Mouse (Mus musculus): ENCODE data around the gene S100a9. TPM values are rescaled to one million over a fixed set of nuclear protein-coding genes. Genes with fewer than 3 reads are reported as not detected.

S100a9 gene
- polyA plus RNA-seq, 1 experiment from 2014 or later: 2.0 TPM

- Histone ChIP-seq H3K4me2 (no peak within 1 kb of the TSS), H3K27me3 (ENCODE audit: control insufficient read depth, insufficient read depth, low read length) (no peaks in the 10 kb centered on the region), H3K4me3 (ENCODE audit: low read depth, low read length) (no peak within 1 kb of the TSS), H3K9me3 (ENCODE audit: control insufficient read depth, low read length) (no peaks in the 10 kb centered on the region), H3K4me1 (ENCODE audit: control insufficient read depth, insufficient read depth, low read length) (no peaks in the 10 kb centered on the region), H3K9ac (ENCODE audit: low read length) (no peak within 1 kb of the TSS), H3K36me3 (ENCODE audit: control insufficient read depth, insufficient read depth, low read length) (no peaks in the 10 kb centered on the region), H3K27ac (ENCODE audit: low read depth, low read length) (no peak within 1 kb of the TSS)
- WGBS: 87% methylated on average over 8 of the region's 8 CpGs
- DNase-seq (ENCODE audit: low spot score, missing footprints) (no peak), ATAC-seq (ENCODE audit: low FRiP score) (no peak)
These were observed 26.7 kb downstream of the S100a9 start, which contains the start of gene S100a8 for GRCm38 (mm10) chr3:90668846-90669245. Gene S100a8, plus strand, starts transcription at chr3:90668978.

GRCm38 (mm10) chr3:90664219-90664618 is 31.3 kb downstream of the S100a9 start:
- H3K4me2 ChIP-seq: no peak overlapping the region
- no peak for DNase-seq (ENCODE audit: low spot score, missing footprints)
- no peak overlapping the region for H3K4me3 ChIP-seq (ENCODE audit: low read depth, low read length)
- no peak for ATAC-seq (ENCODE audit: low FRiP score)
- H3K27me3 ChIP-seq (ENCODE audit: control insufficient read depth, insufficient read depth, low read length): no peaks in the 10 kb centered on the region
- H3K27ac ChIP-seq (ENCODE audit: low read depth, low read length): no peak overlapping the region
- no peak overlapping the region for H3K9ac ChIP-seq (ENCODE audit: low read length)
- no peaks in the 10 kb centered on the region for H3K36me3 ChIP-seq (ENCODE audit: control insufficient read depth, insufficient read depth, low read length)
- H3K4me1 ChIP-seq (ENCODE audit: control insufficient read depth, insufficient read depth, low read length): no peaks in the 10 kb centered on the region
- H3K9me3 ChIP-seq (ENCODE audit: control insufficient read depth, low read length): no peaks in the 10 kb centered on the region
- 87% methylated on average over 2 of the region's 2 CpGs for WGBS

- H3K36me3 ChIP-seq (ENCODE audit: control insufficient read depth, insufficient read depth, low read length): no peaks in the 10 kb centered on the region
- no peaks in the 10 kb centered on the region for H3K27me3 ChIP-seq (ENCODE audit: control insufficient read depth, insufficient read depth, low read length)
- no peaks in the 10 kb centered on the region for H3K4me1 ChIP-seq (ENCODE audit: control insufficient read depth, insufficient read depth, low read length)
- H3K27ac ChIP-seq (ENCODE audit: low read depth, low read length): no peak overlapping the region
- no peak overlapping the region for H3K4me3 ChIP-seq (ENCODE audit: low read depth, low read length)
- H3K4me2 ChIP-seq: no peak overlapping the region
- no peaks in the 10 kb centered on the region for H3K9me3 ChIP-seq (ENCODE audit: control insufficient read depth, low read length)
- no peak for ATAC-seq (ENCODE audit: low FRiP score)
- H3K9ac ChIP-seq (ENCODE audit: low read length): no peak overlapping the region
- DNase-seq (ENCODE audit: low spot score, missing footprints): no peak
These were observed 36.0 kb downstream of the S100a9 start for GRCm38 (mm10) chr3:90659364-90660044.

GRCm38 (mm10) chr3:90657405-90657804 is 38.1 kb downstream of the S100a9 start:
- no peaks in the 10 kb centered on the region for H3K9me3 ChIP-seq (ENCODE audit: control insufficient read depth, low read length)
- H3K27ac ChIP-seq (ENCODE audit: low read depth, low read length): no peak overlapping the region
- ATAC-seq (ENCODE audit: low FRiP score): no peak
- no peaks in the 10 kb centered on the region for H3K27me3 ChIP-seq (ENCODE audit: control insufficient read depth, insufficient read depth, low read length)
- H3K4me3 ChIP-seq (ENCODE audit: low read depth, low read length): no peak overlapping the region
- no peaks in the 10 kb centered on the region for H3K4me1 ChIP-seq (ENCODE audit: control insufficient read depth, insufficient read depth, low read length)
- H3K36me3 ChIP-seq (ENCODE audit: control insufficient read depth, insufficient read depth, low read length): no peaks in the 10 kb centered on the region
- no peak overlapping the region for H3K9ac ChIP-seq (ENCODE audit: low read length)
- H3K4me2 ChIP-seq: no peak overlapping the region
- WGBS: 79% methylated on average over 4 of the region's 4 CpGs
- no peak for DNase-seq (ENCODE audit: low spot score, missing footprints)

- Histone ChIP-seq H3K9me3 (ENCODE audit: control insufficient read depth, low read length) (no peaks in the 10 kb centered on the region), H3K9ac (ENCODE audit: low read length) (no peak within 1 kb of the TSS), H3K27me3 (ENCODE audit: control insufficient read depth, insufficient read depth, low read length) (no peaks in the 10 kb centered on the region), H3K4me1 (ENCODE audit: control insufficient read depth, insufficient read depth, low read length) (no peaks in the 10 kb centered on the region), H3K4me3 (ENCODE audit: low read depth, low read length) (no peak within 1 kb of the TSS), H3K4me2 (no peak within 1 kb of the TSS), H3K27ac (ENCODE audit: low read depth, low read length) (no peak within 1 kb of the TSS), H3K36me3 (ENCODE audit: control insufficient read depth, insufficient read depth, low read length) (no peaks in the 10 kb centered on the region)
- DNase-seq (ENCODE audit: low spot score, missing footprints) (no peak), ATAC-seq (ENCODE audit: low FRiP score) (no peak)
These were observed 41.8 kb downstream of the S100a9 start, which contains the start of gene S100a7a for GRCm38 (mm10) chr3:90653717-90654116. Gene S100a7a, plus strand, starts transcription at chr3:90654017.

GRCm38 (mm10) chr3:90652878-90653508 is 42.5 kb downstream of the S100a9 start:
- no peak overlapping the region for H3K9ac ChIP-seq (ENCODE audit: low read length)
- ATAC-seq (ENCODE audit: low FRiP score) (peak; percentile 80), DNase-seq (ENCODE audit: low spot score, missing footprints) (peak; percentile 97)
- 36% methylated on average over 5 of the region's 5 CpGs for WGBS
- H3K27me3 ChIP-seq (ENCODE audit: control insufficient read depth, insufficient read depth, low read length): no peaks in the 10 kb centered on the region
- no peaks in the 10 kb centered on the region for H3K4me1 ChIP-seq (ENCODE audit: control insufficient read depth, insufficient read depth, low read length)
- no peak overlapping the region for H3K4me3 ChIP-seq (ENCODE audit: low read depth, low read length)
- H3K27ac ChIP-seq (ENCODE audit: low read depth, low read length): no peak overlapping the region
- no peaks in the 10 kb centered on the region for H3K9me3 ChIP-seq (ENCODE audit: control insufficient read depth, low read length)
- H3K36me3 ChIP-seq (ENCODE audit: control insufficient read depth, insufficient read depth, low read length): no peaks in the 10 kb centered on the region
- no peak overlapping the region for H3K4me2 ChIP-seq

- no peak overlapping the region for H3K9ac ChIP-seq (ENCODE audit: low read length)
- 89% methylated on average over 2 of the region's 2 CpGs for WGBS
- H3K27me3 ChIP-seq (ENCODE audit: control insufficient read depth, insufficient read depth, low read length): no peaks in the 10 kb centered on the region
- H3K4me3 ChIP-seq (ENCODE audit: low read depth, low read length): no peak overlapping the region
- ATAC-seq (ENCODE audit: low FRiP score) (no peak), DNase-seq (ENCODE audit: low spot score, missing footprints) (no peak)
- H3K4me2 ChIP-seq: no peak overlapping the region
- no peaks in the 10 kb centered on the region for H3K9me3 ChIP-seq (ENCODE audit: control insufficient read depth, low read length)
- H3K4me1 ChIP-seq (ENCODE audit: control insufficient read depth, insufficient read depth, low read length): no peaks in the 10 kb centered on the region
- H3K27ac ChIP-seq (ENCODE audit: low read depth, low read length): no peak overlapping the region
- H3K36me3 ChIP-seq (ENCODE audit: control insufficient read depth, insufficient read depth, low read length): no peaks in the 10 kb centered on the region
These were observed 45.7 kb downstream of the S100a9 start for GRCm38 (mm10) chr3:90649832-90650231.

GRCm38 (mm10) chr3:90648981-90649380 is 46.5 kb downstream of the S100a9 start:
- ATAC-seq (ENCODE audit: low FRiP score) (no peak), DNase-seq (ENCODE audit: low spot score, missing footprints) (no peak)
- no peaks in the 10 kb centered on the region for H3K36me3 ChIP-seq (ENCODE audit: control insufficient read depth, insufficient read depth, low read length)
- H3K4me3 ChIP-seq (ENCODE audit: low read depth, low read length): no peak overlapping the region
- no peaks in the 10 kb centered on the region for H3K4me1 ChIP-seq (ENCODE audit: control insufficient read depth, insufficient read depth, low read length)
- no peaks in the 10 kb centered on the region for H3K27me3 ChIP-seq (ENCODE audit: control insufficient read depth, insufficient read depth, low read length)
- no peak overlapping the region for H3K9ac ChIP-seq (ENCODE audit: low read length)
- H3K27ac ChIP-seq (ENCODE audit: low read depth, low read length): no peak overlapping the region
- H3K4me2 ChIP-seq: no peak overlapping the region
- H3K9me3 ChIP-seq (ENCODE audit: control insufficient read depth, low read length): no peaks in the 10 kb centered on the region

- no peak overlapping the region for H3K4me2 ChIP-seq
- no peaks in the 10 kb centered on the region for H3K27me3 ChIP-seq (ENCODE audit: control insufficient read depth, insufficient read depth, low read length)
- H3K27ac ChIP-seq (ENCODE audit: low read depth, low read length): no peak overlapping the region
- no peak for DNase-seq (ENCODE audit: low spot score, missing footprints)
- H3K4me1 ChIP-seq (ENCODE audit: control insufficient read depth, insufficient read depth, low read length): no peaks in the 10 kb centered on the region
- no peak overlapping the region for H3K4me3 ChIP-seq (ENCODE audit: low read depth, low read length)
- no peak overlapping the region for H3K9ac ChIP-seq (ENCODE audit: low read length)
- 84% methylated on average over 1 of the region's 1 CpGs for WGBS
- no peaks in the 10 kb centered on the region for H3K9me3 ChIP-seq (ENCODE audit: control insufficient read depth, low read length)
- no peak for ATAC-seq (ENCODE audit: low FRiP score)
- no peaks in the 10 kb centered on the region for H3K36me3 ChIP-seq (ENCODE audit: control insufficient read depth, insufficient read depth, low read length)
These were observed 48.2 kb downstream of the S100a9 start for GRCm38 (mm10) chr3:90647291-90647690.
